Mouse (Mus musculus) MEL-GATA-1-ER (cell line): ENCODE results near the gene Ddx18.

Experiments used
- DNase-seq: peaks from one replicate; pipeline ENCODE4 v3.0.0-alpha.2; 2012; ENCODE audit warnings: low read depth; ENCODE audit errors: extremely low read depth

The Ddx18 gene

GRCm38 (mm10) chr1:121527600-121528398 is 40.0 kb downstream of the Ddx18 start:
- DNase-seq: no peak

- DNase-seq: no peak
Measured at GRCm38 (mm10) chr1:121527061-121527460, 40.7 kb downstream of the Ddx18 start.

DNA sequence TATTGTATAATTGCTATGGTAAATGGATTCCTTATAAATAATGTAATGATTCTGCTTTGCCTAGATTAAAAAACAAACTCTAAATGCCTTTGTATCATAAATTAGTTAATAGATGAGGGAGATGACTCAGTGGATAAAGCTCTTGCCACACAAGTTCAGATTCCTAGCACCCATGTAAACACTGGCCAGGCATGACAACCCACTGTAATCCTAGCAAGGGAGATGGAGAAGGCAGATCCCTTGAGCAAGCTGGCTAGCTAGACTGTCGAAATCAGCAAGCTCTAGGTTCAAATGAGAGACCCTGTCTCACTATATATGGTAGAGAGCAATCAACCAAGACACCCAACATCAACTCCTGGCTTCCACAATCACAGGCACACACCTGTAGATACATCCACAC is 49.2 kb downstream of the Ddx18 start:
- no peak for DNase-seq

DNA sequence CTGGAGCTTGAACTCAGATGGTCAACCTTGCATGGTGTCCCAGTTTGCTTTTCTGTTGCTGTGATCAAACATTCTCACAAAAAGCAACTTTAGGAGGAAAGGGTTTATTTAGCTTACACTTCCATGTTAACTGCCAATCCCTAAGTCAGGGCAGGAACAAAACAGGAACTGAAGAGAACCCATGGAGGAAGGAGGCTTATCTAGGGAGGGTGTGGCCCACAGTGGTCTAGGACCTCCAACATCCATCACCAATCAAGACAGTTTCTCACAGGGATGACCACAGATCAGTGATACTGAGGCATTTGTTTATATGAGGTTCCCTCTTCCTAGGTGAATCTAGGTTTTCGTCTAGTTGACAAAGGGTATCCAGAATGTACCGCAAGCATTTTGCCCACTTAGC is 55.8 kb downstream of the Ddx18 start:
- peak; percentile 37 for DNase-seq

GRCm38 (mm10) chr1:121511186-121511585 is 56.6 kb downstream of the Ddx18 start:
- DNase-seq: no peak

DNA sequence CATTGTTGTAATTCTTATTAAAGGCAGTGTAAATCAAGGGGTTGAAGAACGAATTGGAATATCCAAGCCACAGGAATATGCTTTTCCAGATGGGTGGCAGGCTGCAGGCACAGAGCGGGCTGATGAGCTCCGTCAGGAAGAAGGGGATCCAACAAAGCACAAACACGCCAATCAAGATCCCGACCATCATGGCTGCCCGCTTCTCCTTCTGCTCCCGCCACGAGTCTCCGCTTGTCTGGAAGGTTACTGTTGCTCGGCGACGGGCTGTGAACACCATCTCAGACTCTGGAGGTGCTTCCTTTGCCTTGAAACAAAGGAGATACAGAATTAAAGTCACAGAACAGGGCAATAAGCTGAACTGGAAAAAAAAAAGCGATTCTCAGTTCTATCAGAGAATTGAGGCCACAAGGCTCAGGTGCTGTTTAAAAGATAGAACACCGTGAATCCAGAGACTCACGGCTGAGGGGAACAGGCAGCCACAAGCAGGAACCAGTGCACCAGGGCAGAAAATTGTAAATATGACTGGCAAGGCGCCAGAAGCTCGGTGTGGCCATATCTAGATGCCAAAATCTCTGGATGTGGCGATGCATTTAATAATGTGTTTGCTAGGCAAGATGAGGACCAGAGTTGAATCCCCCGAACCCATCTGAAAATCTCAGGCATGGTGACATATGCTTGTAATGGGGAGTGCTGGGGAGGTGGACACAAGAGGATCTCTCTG is 57.2 kb downstream of the Ddx18 start:
- no peak for DNase-seq

DNA sequence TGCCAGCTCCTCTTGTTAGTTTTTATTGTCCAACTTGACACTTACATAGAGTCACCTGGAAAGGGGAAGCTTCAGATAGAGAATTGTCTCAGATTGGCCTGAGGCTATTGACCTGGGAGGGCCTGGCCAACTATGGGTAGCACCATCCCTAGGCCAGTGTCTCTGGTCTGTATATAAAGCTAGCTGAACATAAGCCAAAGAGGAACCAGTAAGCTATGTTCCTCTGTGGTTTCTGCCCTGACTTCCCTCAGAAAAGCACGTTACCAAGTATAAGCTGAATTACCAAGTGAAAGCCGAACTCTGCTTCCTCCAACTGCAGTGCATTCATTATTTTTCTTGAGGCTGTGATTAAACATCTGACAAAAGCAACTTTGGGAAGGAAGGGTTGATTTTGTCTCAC is 59.1 kb downstream of the Ddx18 start:
- DNase-seq: no peak
